Mouse (Mus musculus) MEL (cell line): ENCODE measurements around the gene Pofut1. TPM values are rescaled to one million over a fixed set of nuclear protein-coding genes. Genes with fewer than 3 reads are reported as not detected.
A peak's percentile ranks its signal among the peaks of the same experiment; 100 is the strongest.

Experiments
- DNase-seq: peaks from one replicate; pipeline ENCODE4 v3.0.0; 2011; ENCODE audit warnings: low read depth, low spot score
- H3K27ac ChIP-seq: 2 replicates; pipeline ENCODE4 v1.5.1; 2012; ENCODE audit warnings: low read depth, mild to moderate bottlenecking, control low read depth, low read length, moderate library complexity; ENCODE audit not compliant: control insufficient read depth
- H3K27me3 ChIP-seq, 2 experiments: fragments of 150-350 bp in 1 of 2; sonication (generic) in 1 of 2; 2 replicates each; pipeline ENCODE4 v1.6.1; 2012; ENCODE audit warnings: low read length in 2 of 2, mild to moderate bottlenecking in 2 of 2, improper control_type of control experiment in 1 of 2, moderate library complexity in 1 of 2; ENCODE audit not compliant: insufficient read depth in 2 of 2, control insufficient read depth in 1 of 2
- H3K36me3 ChIP-seq, 2 experiments: 2 replicates each; pipeline ENCODE4 v1.6.1; 2012 to 2014; ENCODE audit warnings: low read length in 2 of 2, improper control_type of control experiment in 1 of 2, inconsistent platforms in 1 of 2, mild to moderate bottlenecking in 1 of 2; ENCODE audit not compliant: insufficient read depth in 2 of 2, control insufficient read depth in 1 of 2
- H3K4me1 ChIP-seq, 2 experiments: fragments of 150-350 bp in 1 of 2; sonication (generic) in 1 of 2; 2 replicates each; pipeline ENCODE4 v1.6.1; 2012; ENCODE audit warnings: low read length in 2 of 2, improper control_type of control experiment in 1 of 2, mild to moderate bottlenecking in 1 of 2; ENCODE audit not compliant: insufficient read depth in 2 of 2, control insufficient read depth in 1 of 2
- H3K4me3 ChIP-seq, 2 experiments: fragments of 150-350 bp in 1 of 2; sonication (generic) in 1 of 2; 2 replicates each; pipeline ENCODE4 v1.5.1; 2012; ENCODE audit warnings: low read depth in 2 of 2, low read length in 2 of 2, mild to moderate bottlenecking in 2 of 2, moderate library complexity in 2 of 2, control low read depth in 1 of 2, improper control_type of control experiment in 1 of 2; ENCODE audit not compliant: control insufficient read depth in 1 of 2, insufficient read depth in 1 of 2
- H3K79me2 ChIP-seq: 2 replicates; pipeline ENCODE4 v1.6.1; 2012; ENCODE audit warnings: mild to moderate bottlenecking, low read length, moderate library complexity; ENCODE audit not compliant: control insufficient read depth, poor library complexity, insufficient read depth
- H3K9ac ChIP-seq: 2 replicates; pipeline ENCODE4 v1.6.1; 2012; ENCODE audit warnings: low read depth, mild to moderate bottlenecking, control low read depth, low read length, moderate library complexity; ENCODE audit not compliant: control insufficient read depth, poor library complexity, severe bottlenecking
- H3K9me3 ChIP-seq: fragments of 150-350 bp; sonication (generic); replicated peaks from 2 replicates; pipeline ENCODE4 v1.6.1; 2012; ENCODE audit warnings: mild to moderate bottlenecking, low read length, improper control_type of control experiment, moderate library complexity; ENCODE audit not compliant: insufficient read depth
- BHLHE40 ChIP-seq: IDR thresholded peaks from 2 replicates; pipeline ENCODE4 v1.6.1; 2012; ENCODE audit warnings: low read depth, mild to moderate bottlenecking, inconsistent platforms, low read length, improper control_type of control experiment, borderline replicate concordance
- CTCF ChIP-seq, 3 experiments: IDR thresholded peaks in 2 of 3; conservative IDR thresholded peaks in 1 of 3; 2 replicates each; pipeline ENCODE4 v1.5.1; 2011 to 2012; ENCODE audit warnings: low read length in 3 of 3, low read depth in 2 of 3, mild to moderate bottlenecking in 2 of 3, improper control_type of control experiment in 1 of 3, inconsistent platforms in 1 of 3, mixed read lengths in 1 of 3, moderate library complexity in 1 of 3; ENCODE audit not compliant: control insufficient read depth in 1 of 3, insufficient read depth in 1 of 3, poor library complexity in 1 of 3, severe bottlenecking in 1 of 3
- ELF1 ChIP-seq: IDR thresholded peaks from 2 replicates; pipeline ENCODE4 v1.6.1; 2014; ENCODE audit warnings: low read depth, mild to moderate bottlenecking, inconsistent platforms, low read length, improper control_type of control experiment, moderate library complexity
- EP300 ChIP-seq, 2 experiments: IDR thresholded peaks; 2 replicates each; pipeline ENCODE4 v1.6.1; 2011; ENCODE audit warnings: improper control_type of control experiment in 2 of 2, low read length in 2 of 2, low read depth in 1 of 2, mild to moderate bottlenecking in 1 of 2
- ETS1 ChIP-seq: IDR thresholded peaks from 2 replicates; pipeline ENCODE4 v1.6.1; 2012; ENCODE audit warnings: low read depth, mild to moderate bottlenecking, inconsistent platforms, low read length, improper control_type of control experiment, moderate library complexity
- GATA1 ChIP-seq: IDR thresholded peaks from 2 replicates; pipeline ENCODE4 v1.6.1; 2011; ENCODE audit warnings: low read depth, low read length, improper control_type of control experiment
- HCFC1 ChIP-seq: IDR thresholded peaks from 2 replicates; pipeline ENCODE4 v1.6.1; 2012; ENCODE audit warnings: low read depth, mild to moderate bottlenecking, inconsistent platforms, low read length, improper control_type of control experiment, moderate library complexity
- JUND ChIP-seq: IDR thresholded peaks from 2 replicates; pipeline ENCODE4 v1.6.1; 2011; ENCODE audit warnings: low read depth, mild to moderate bottlenecking, improper control_type of control experiment, low read length
- KAT2A ChIP-seq: conservative IDR thresholded peaks from 2 replicates; pipeline ENCODE4 v1.6.1; 2012; ENCODE audit warnings: low read depth, low read length, improper control_type of control experiment, inconsistent platforms
- MAX ChIP-seq: IDR thresholded peaks from 2 replicates; pipeline ENCODE4 v1.6.1; 2011; ENCODE audit warnings: low read length, improper control_type of control experiment
- MXI1 ChIP-seq: IDR thresholded peaks from 2 replicates; pipeline ENCODE4 v1.6.1; 2011; ENCODE audit warnings: mild to moderate bottlenecking, low read depth, low read length, improper control_type of control experiment
- MYB ChIP-seq: IDR thresholded peaks from 2 replicates; pipeline ENCODE4 v1.6.1; 2011; ENCODE audit warnings: mild to moderate bottlenecking, low read depth, low read length, improper control_type of control experiment
- NELFE ChIP-seq: IDR thresholded peaks from 2 replicates; pipeline ENCODE4 v1.6.1; 2011; ENCODE audit warnings: low read depth, low read length, improper control_type of control experiment
- NRF1 ChIP-seq: IDR thresholded peaks from 2 replicates; pipeline ENCODE4 v1.6.1; 2014; ENCODE audit warnings: low read depth, mild to moderate bottlenecking, inconsistent platforms, low read length, improper control_type of control experiment, moderate library complexity; ENCODE audit not compliant: poor library complexity, insufficient read depth, severe bottlenecking
- RAD21 ChIP-seq: IDR thresholded peaks from 2 replicates; pipeline ENCODE4 v1.6.1; 2011; ENCODE audit warnings: mild to moderate bottlenecking, low read depth, low read length, improper control_type of control experiment
- SIN3A ChIP-seq: IDR thresholded peaks from 2 replicates; pipeline ENCODE4 v1.6.1; 2012; ENCODE audit warnings: low read length, improper control_type of control experiment, inconsistent platforms
- SMC3 ChIP-seq: IDR thresholded peaks from 2 replicates; pipeline ENCODE4 v1.6.1; 2011; ENCODE audit warnings: low read depth, low read length, improper control_type of control experiment
- TBP ChIP-seq: IDR thresholded peaks from 2 replicates; pipeline ENCODE4 v1.8.0; 2011; ENCODE audit warnings: low read depth, low read length, improper control_type of control experiment
- TCF12 ChIP-seq: IDR thresholded peaks from 2 replicates; pipeline ENCODE4 v1.6.1; 2014; ENCODE audit warnings: low read depth, mild to moderate bottlenecking, inconsistent platforms, low read length, improper control_type of control experiment, moderate library complexity
- USF1 ChIP-seq: IDR thresholded peaks from 2 replicates; pipeline ENCODE4 v1.6.1; 2014; ENCODE audit warnings: low read depth, mild to moderate bottlenecking, inconsistent platforms, low read length, improper control_type of control experiment, moderate library complexity
- ZC3H11A ChIP-seq: IDR thresholded peaks from 2 replicates; pipeline ENCODE4 v1.6.1; 2012; ENCODE audit warnings: low read depth, mild to moderate bottlenecking, inconsistent platforms, low read length, improper control_type of control experiment
- ZNF384 ChIP-seq: IDR thresholded peaks from 2 replicates; pipeline ENCODE4 v1.6.1; 2012; ENCODE audit warnings: low read depth, mild to moderate bottlenecking, inconsistent platforms, low read length, improper control_type of control experiment
- polyA plus RNA-seq, 2 experiments: library from polyadenylated mRNA; stranded (reverse) in 1 of 2; unstranded in 1 of 2; fragments of >175 nt in 1 of 2; fragments of >200 nt in 1 of 2; gene quantifications; 2 replicates each; pipeline versions ENCODE4 v1.2.1 to v1.2.4; 2012; ENCODE audit warnings: low replicate concordance in 2 of 2, low read depth in 1 of 2; ENCODE audit not compliant: insufficient read length in 2 of 2, insufficient read depth in 1 of 2, missing spikeins in 1 of 2
- total RNA-seq: library from RNA; depleted of rRNA; stranded (reverse); fragments of 300-350 nt; gene quantifications from 2 replicates; pipeline ENCODE4 v1.2.3, GENCODE M21; 2012

Gene Pofut1
- total and polyA plus RNA-seq, 3 experiments = 20.2 to 28.7 TPM; not detected in 1

GRCm38 (mm10) chr2:153221620-153222019 lies 19.7 kb upstream of the Pofut1 start (continued):
- TF ChIP-seq NRF1 (no peak), BHLHE40 (peak; percentile 7; the same call in 1 of the 2 replicates), TBP (0 out of 2 replicates have a peak, but pooled peaks have one; percentile 13), CTCF (IDR thresholded peaks at IDR 0.05 in 2 of 3, conservative IDR thresholded peaks at IDR 0.05 in 1 of 3; ENCODE audit: control insufficient read depth in 1 of 3, insufficient read depth in 1 of 3, low read depth in 2 of 3, low read length in 3 of 3, poor library complexity in 1 of 3, severe bottlenecking in 1 of 3) (no peak), SMC3 (no peak), NELFE (no peak), ELF1 (no peak), MAX (no peak), EP300 (IDR thresholded peaks at IDR 0.05; ENCODE audit: low read depth in 1 of 2, low read length in 2 of 2) (peak; percentile 83 to 92), USF1 (no peak), ETS1 (peak; percentile 76), MXI1 (no peak), TCF12 (peak; percentile 90), HCFC1 (no peak), ZC3H11A (no peak), ZNF384 (no peak), RAD21 (no peak)
- TF ChIP-seq, all 39 proteins: peak for 11

- no peak for TF ChIP-seq KAT2A
- TF ChIP-seq GATA1 = peak; percentile 66
- TF ChIP-seq JUND = no peak
- 0 out of 2 replicates have a peak, but pooled peaks have one; percentile 18 for TF ChIP-seq MAX
- TF ChIP-seq SIN3A = peak; percentile 4; the same call in 1 of the 2 replicates
- TF ChIP-seq TCF12 = peak; percentile 53; the same call in 1 of the 2 replicates
- TF ChIP-seq MYB = no peak
- 0 out of 2 replicates have a peak, but pooled peaks have one; percentile 24 for TF ChIP-seq TBP
- TF ChIP-seq EP300 (IDR thresholded peaks at IDR 0.05; ENCODE audit: low read depth in 1 of 2, low read length in 2 of 2) = peak; percentile 14 to 15; a peak in 1 of 4 replicates
- TF ChIP-seq ETS1 = peak; percentile 75
- H3K36me3 ChIP-seq = peaks cover 0 to 28% of the 10 kb centered on the region in 2 experiments; a peak in 2 of 4 replicates
- no peaks in the 10 kb centered on the region for H3K27me3 ChIP-seq
- H3K79me2 ChIP-seq = peaks cover 5% of the 10 kb centered on the region
- H3K4me3 ChIP-seq = peak overlapping the region; percentile 7 to 24; a peak in 2 of 4 replicates
- no peaks in the 10 kb centered on the region for H3K9me3 ChIP-seq
- peak overlapping the region; percentile 11; the same call in 1 of the 2 replicates for H3K9ac ChIP-seq
- peak overlapping the region; percentile 89 for H3K27ac ChIP-seq
- H3K4me1 ChIP-seq = peaks cover 13 to 43% of the 10 kb centered on the region in 2 experiments
- DNase-seq = peak; percentile 79
Observed at GRCm38 (mm10) chr2:153222130-153222529, 19.2 kb upstream of the Pofut1 start.
